Mouse (Mus musculus): Measurements from ENCODE around the gene Gm21970.

- TF ChIP-seq CTCF (IDR thresholded peaks at IDR 0.05; ENCODE audit: extremely low read depth, insufficient read depth, low read length) (no peak), POLR2A (IDR thresholded peaks at IDR 0.05; ENCODE audit: extremely low read depth, insufficient read depth, low read length) (no peak)
Measured at GRCm38 (mm10) chr16:91378431-91378986, 13.0 kb upstream of the Gm21970 start.
